Mouse (Mus musculus): ENCODE data around the gene Plbd2.

DNA sequence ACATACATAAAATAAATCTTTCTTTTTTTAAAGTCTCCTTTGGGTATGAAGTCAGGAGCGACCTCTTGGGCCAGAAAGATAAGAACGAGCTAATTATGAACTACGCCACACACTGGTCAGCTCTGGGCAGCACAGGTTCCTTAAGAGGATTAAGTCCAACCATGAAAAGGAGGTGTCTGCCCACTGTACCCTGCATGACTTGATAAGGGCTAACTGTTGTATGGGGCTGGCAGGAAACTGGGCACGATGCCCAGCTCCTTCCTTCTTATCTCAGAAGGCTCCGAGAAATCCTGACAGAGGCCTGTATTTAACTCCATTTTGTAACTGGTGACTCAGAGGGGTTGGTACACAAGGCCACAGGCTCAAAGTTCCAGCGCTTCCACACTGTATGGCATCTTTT lies 37.6 kb downstream of the Plbd2 start:
- no peak for TF ChIP-seq CTCF (IDR thresholded peaks at IDR 0.05; ENCODE audit: control insufficient read depth, insufficient read depth, insufficient read length)
- no peak for TF ChIP-seq MAX (IDR thresholded peaks at IDR 0.05)
- TF ChIP-seq CEBPB (IDR thresholded peaks at IDR 0.05; ENCODE audit: low read depth), result no peak
- TF ChIP-seq USF1 (IDR thresholded peaks at IDR 0.05; ENCODE audit: low read depth), result no peak
- no peak for TF ChIP-seq MYOG (IDR thresholded peaks at IDR 0.05; ENCODE audit: control insufficient read depth, extremely low read depth, insufficient read length)
- TF ChIP-seq MYOD1 (IDR thresholded peaks at IDR 0.05; ENCODE audit: control insufficient read depth, insufficient read length, low read depth), result no peak

Measured in C2C12 (cell line).